Mouse (Mus musculus): ENCODE results near the gene Pias4. TPM values are rescaled to one million over a fixed set of nuclear protein-coding genes. Genes with fewer than 3 reads are reported as not detected.
A peak's percentile ranks its signal among the peaks of the same experiment; 100 is the strongest.

The Pias4 gene
- polyA plus RNA-seq, 1 experiment from 2014 or later = 48.3 TPM

DNA sequence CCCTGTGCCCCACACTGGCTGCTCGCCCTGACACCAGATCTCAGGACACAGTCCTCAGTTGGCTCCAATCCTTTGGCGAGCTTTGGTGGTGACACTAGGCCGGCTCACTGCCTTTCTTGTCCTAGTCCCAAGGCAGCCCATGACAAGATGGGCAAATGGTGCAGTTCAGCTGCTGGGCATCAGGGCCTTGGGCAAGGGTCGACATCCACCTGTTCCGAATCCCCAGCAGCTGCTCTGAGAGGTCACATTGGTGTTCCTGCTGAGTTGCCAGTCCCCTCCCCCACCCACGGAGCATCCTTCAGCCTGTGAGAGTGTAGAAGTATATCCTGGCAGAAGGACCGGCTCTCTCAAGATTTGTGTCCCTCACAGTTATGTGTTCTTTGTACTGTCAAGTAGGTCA is 47.1 kb downstream of the Pias4 start:
- Histone ChIP-seq H3K27me3 (ENCODE audit: control insufficient read depth, insufficient read depth, low read length) (no peaks in the 10 kb centered on the region), H3K9me3 (ENCODE audit: control insufficient read depth, low read length) (no peaks in the 10 kb centered on the region), H3K4me3 (replicated peaks; ENCODE audit: low read length) (no peak overlapping the region), H3K36me3 (replicated peaks; ENCODE audit: control insufficient read depth, insufficient read depth) (peaks cover 92% of the 10 kb centered on the region), H3K27ac (no peak overlapping the region), H3K4me1 (replicated peaks; ENCODE audit: control insufficient read depth, insufficient read depth, low read length) (no peaks in the 10 kb centered on the region), H3K4me2 (replicated peaks) (no peak overlapping the region), H3K9ac (no peak overlapping the region)
- ATAC-seq (ENCODE audit: low FRiP score) (no peak), DNase-seq (ENCODE audit: low spot score) (no peak)
- 85% methylated on average over 7 of the region's 7 CpGs for WGBS

DNA sequence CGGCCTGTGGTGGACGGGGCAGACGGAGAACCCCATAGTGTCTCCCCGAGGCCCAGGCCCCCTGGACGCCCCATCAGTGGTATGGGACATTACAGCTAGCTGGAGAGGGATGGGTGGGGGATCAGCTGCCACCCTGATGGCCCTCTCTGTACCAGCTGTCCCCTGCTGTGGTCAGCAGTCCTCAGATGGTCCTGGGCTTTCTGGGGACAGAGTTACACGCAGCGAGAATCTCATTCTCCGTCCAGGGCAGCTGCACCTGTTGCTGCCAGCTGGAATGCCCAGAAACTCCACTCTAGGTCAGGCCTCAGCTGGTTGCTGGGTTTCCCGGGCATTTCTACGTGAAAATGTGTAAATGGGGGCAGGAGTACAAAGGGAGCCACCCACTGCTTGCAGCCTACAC is 48.1 kb downstream of the Pias4 start:
- ATAC-seq (ENCODE audit: low FRiP score) = no peak
- 95% methylated on average over 10 of the region's 10 CpGs for WGBS

DNA sequence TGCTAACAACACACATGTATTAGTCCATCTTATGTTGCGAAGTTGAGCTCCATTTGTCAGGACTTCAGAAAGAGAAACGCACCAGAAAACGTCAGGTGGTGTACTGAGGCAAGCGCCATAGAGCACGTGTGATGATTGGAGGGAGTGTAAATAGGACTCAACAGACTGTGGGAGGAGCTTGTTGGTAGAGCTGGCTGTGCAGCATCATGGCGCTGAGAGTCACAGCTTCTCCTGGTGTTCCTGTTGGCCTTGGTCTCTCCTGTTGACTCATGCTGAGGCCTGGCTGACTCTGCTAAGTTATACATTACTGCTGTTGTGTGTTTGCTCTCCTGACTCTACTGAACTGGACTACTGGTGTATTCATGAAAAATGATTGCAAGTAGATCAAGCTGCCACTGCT is 54.8 kb downstream of the Pias4 start:
- peaks cover 95% of the 10 kb centered on the region for H3K36me3 ChIP-seq (replicated peaks; ENCODE audit: control insufficient read depth, insufficient read depth)
- 92% methylated on average over 6 of the region's 6 CpGs for WGBS
- ATAC-seq (ENCODE audit: low FRiP score) = no peak
- DNase-seq (ENCODE audit: low spot score) = no peak
- H3K9me3 ChIP-seq (ENCODE audit: control insufficient read depth, low read length) = no peaks in the 10 kb centered on the region
- no peaks in the 10 kb centered on the region for H3K27me3 ChIP-seq (ENCODE audit: control insufficient read depth, insufficient read depth, low read length)
- H3K4me3 ChIP-seq (replicated peaks; ENCODE audit: low read length) = no peak overlapping the region
- no peak overlapping the region for H3K27ac ChIP-seq
- no peak overlapping the region for H3K4me2 ChIP-seq (replicated peaks)
- no peak overlapping the region for H3K9ac ChIP-seq
- H3K4me1 ChIP-seq (replicated peaks; ENCODE audit: control insufficient read depth, insufficient read depth, low read length) = no peaks in the 10 kb centered on the region

More for the DNA sequence above, 48.1 kb downstream of the Pias4 start:
- Histone ChIP-seq H3K36me3 (replicated peaks; ENCODE audit: control insufficient read depth, insufficient read depth) (peaks cover 98% of the 10 kb centered on the region), H3K9ac (no peak overlapping the region), H3K9me3 (ENCODE audit: control insufficient read depth, low read length) (no peaks in the 10 kb centered on the region), H3K4me2 (replicated peaks) (no peak overlapping the region), H3K27me3 (ENCODE audit: control insufficient read depth, insufficient read depth, low read length) (no peaks in the 10 kb centered on the region), H3K4me1 (replicated peaks; ENCODE audit: control insufficient read depth, insufficient read depth, low read length) (no peaks in the 10 kb centered on the region), H3K27ac (no peak overlapping the region), H3K4me3 (replicated peaks; ENCODE audit: low read length) (no peak overlapping the region)
- DNase-seq (ENCODE audit: low spot score) = no peak

DNA sequence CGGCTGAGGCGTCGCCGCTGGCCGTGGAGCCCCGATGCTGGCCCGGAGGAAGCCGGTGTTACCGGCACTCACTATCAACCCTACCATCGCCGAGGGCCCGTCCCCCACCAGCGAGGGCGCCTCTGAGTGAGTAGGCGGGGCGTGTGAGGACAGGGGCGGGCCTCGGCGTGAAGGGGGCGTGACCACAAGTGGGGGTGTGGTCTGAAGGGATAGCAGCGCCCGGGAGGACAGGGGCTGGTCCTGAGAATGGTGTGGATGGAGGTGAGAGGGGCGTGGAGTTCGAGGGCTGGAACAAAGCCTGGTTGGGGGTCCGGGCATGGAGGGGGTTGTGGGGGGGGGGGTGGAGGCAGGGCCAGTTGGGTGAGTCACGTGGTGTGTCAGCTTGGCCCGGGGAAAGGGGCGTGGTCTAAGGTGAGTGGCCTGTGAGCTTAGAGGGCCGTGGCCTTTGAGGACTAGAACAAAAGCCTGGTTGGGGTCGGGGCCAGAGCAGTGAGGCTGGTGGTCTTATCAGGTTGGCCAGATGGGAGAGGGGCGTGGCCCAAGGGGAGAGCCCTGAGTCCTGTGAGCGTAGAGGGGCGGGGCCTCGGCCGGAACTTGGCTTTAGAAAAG is 61.5 kb downstream of the Pias4 start:
- ATAC-seq (ENCODE audit: low FRiP score) = peak; percentile 88
- WGBS = under 1% methylated on average over 35 of the region's 35 CpGs

DNA sequence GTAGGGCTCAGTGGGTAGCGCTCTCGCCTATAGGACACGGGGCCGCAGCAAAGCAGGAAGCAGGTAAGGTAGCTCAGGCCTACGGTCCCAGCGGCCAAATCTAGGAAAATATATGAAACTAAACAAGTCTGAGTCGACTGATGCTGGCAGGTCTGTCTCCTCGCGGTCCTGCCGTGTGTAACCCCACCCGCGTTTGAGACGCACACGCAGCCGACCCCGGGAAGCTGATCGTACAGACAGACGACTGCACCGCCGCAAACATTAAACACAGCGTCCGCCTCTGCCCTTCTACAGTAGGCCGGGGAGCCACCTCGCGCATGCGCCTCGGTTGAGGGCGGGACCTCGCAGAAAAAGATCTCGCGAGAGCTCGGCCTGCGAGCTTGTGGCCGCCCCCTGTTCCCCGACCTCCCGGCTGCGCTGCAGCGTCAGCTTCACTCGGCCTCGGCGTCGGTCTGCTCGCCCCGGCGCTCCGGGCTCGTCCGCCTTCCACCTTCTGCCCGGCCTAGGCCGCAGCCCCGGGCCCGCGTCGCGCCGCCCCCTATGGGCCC is 62.1 kb downstream of the Pias4 start, which contains the start of gene Map2k2:
Gene Map2k2 (plus strand): TSS at position 351 of the 548 bp plus-strand sequence.
- no peaks in the 10 kb centered on the region for H3K27me3 ChIP-seq (ENCODE audit: control insufficient read depth, insufficient read depth, low read length)
- WGBS = 0% methylated on average over 50 of the region's 56 CpGs
- H3K4me1 ChIP-seq (replicated peaks; ENCODE audit: control insufficient read depth, insufficient read depth, low read length) = peaks cover 20% of the 10 kb centered on the region
- peak within 1 kb of the TSS; percentile 99 for H3K27ac ChIP-seq
- DNase-seq (ENCODE audit: low spot score) (peak; percentile 98), ATAC-seq (ENCODE audit: low FRiP score) (peak; percentile 92)
- H3K9me3 ChIP-seq (ENCODE audit: control insufficient read depth, low read length) = no peaks in the 10 kb centered on the region
- H3K4me3 ChIP-seq (replicated peaks; ENCODE audit: low read length) = peak within 1 kb of the TSS; percentile 79
- peaks cover 26% of the 10 kb centered on the region for H3K36me3 ChIP-seq (replicated peaks; ENCODE audit: control insufficient read depth, insufficient read depth)
- H3K4me2 ChIP-seq (replicated peaks) = peak within 1 kb of the TSS; percentile 64
- peak within 1 kb of the TSS; percentile 97 for H3K9ac ChIP-seq

More for the DNA sequence above, 61.5 kb downstream of the Pias4 start:
- Histone ChIP-seq H3K9ac (peak overlapping the region; percentile 97), H3K27ac (peak overlapping the region; percentile 99), H3K4me3 (replicated peaks; ENCODE audit: low read length) (peak overlapping the region; percentile 79), H3K9me3 (ENCODE audit: control insufficient read depth, low read length) (no peaks in the 10 kb centered on the region), H3K36me3 (replicated peaks; ENCODE audit: control insufficient read depth, insufficient read depth) (peaks cover 32% of the 10 kb centered on the region), H3K27me3 (ENCODE audit: control insufficient read depth, insufficient read depth, low read length) (no peaks in the 10 kb centered on the region), H3K4me2 (replicated peaks) (peak overlapping the region; percentile 64), H3K4me1 (replicated peaks; ENCODE audit: control insufficient read depth, insufficient read depth, low read length) (peaks cover 20% of the 10 kb centered on the region)
- peak; percentile 74 for DNase-seq (ENCODE audit: low spot score)

Small RNA genes lying within 50 kb of the gene (microRNA-seq; reads per million reads assigned to microRNA genes)
- gene Mir5615-1 (not detected), gene Mir5615-2 (not detected)

Other genes with a start within 250 kb of the Pias4 start
- 12.9 and 13.8 TPM in 2 replicates for gene Lmnb2, start 249.7 kb downstream of the Pias4 start, polyA plus RNA-seq (2014; fragmentation: Nextera tagmentation; extraction: Ambion mirVana)
- gene Gadd45b, start 237.8 kb downstream of the Pias4 start, polyA plus RNA-seq (2014; fragmentation: Nextera tagmentation; extraction: Ambion mirVana) = 6.2 and 8.0 TPM in 2 replicates
- gene Gng7, start 153.0 kb downstream of the Pias4 start, polyA plus RNA-seq (2014; fragmentation: Nextera tagmentation; extraction: Ambion mirVana) = 17.7 and 20.9 TPM in 2 replicates
- gene Diras1, start 142.3 kb downstream of the Pias4 start, polyA plus RNA-seq (2014; fragmentation: Nextera tagmentation; extraction: Ambion mirVana) = 29.7 and 32.2 TPM in 2 replicates
- gene Slc39a3, start 130.5 kb downstream of the Pias4 start, polyA plus RNA-seq (2014; fragmentation: Nextera tagmentation; extraction: Ambion mirVana) = 33.7 and 33.8 TPM in 2 replicates
- 260 and 276 TPM in 2 replicates for gene Sgta, start 107.7 kb downstream of the Pias4 start, polyA plus RNA-seq (2014; fragmentation: Nextera tagmentation; extraction: Ambion mirVana)
- 35.9 and 37.2 TPM in 2 replicates for gene Thop1, start 97.9 kb downstream of the Pias4 start, polyA plus RNA-seq (2014; fragmentation: Nextera tagmentation; extraction: Ambion mirVana)
- 0.09 and 0.32 TPM in 2 replicates for gene Creb3l3, start 69.0 kb downstream of the Pias4 start, polyA plus RNA-seq (2014; fragmentation: Nextera tagmentation; extraction: Ambion mirVana)
- 222 and 230 TPM in 2 replicates for gene Map2k2, start 62.0 kb downstream of the Pias4 start, polyA plus RNA-seq (2014; fragmentation: Nextera tagmentation; extraction: Ambion mirVana)
- gene Zbtb7a, start 32.7 kb downstream of the Pias4 start, polyA plus RNA-seq (2014; fragmentation: Nextera tagmentation; extraction: Ambion mirVana) = 12.4 and 14.4 TPM in 2 replicates
- 413 and 447 TPM in 2 replicates for gene Eef2, start 8.7 kb upstream of the Pias4 start, polyA plus RNA-seq (2014; fragmentation: Nextera tagmentation; extraction: Ambion mirVana)
- 68.2 and 76.7 TPM in 2 replicates for gene Dapk3, start 15.1 kb upstream of the Pias4 start, polyA plus RNA-seq (2014; fragmentation: Nextera tagmentation; extraction: Ambion mirVana)
- gene 4930442H23Rik, start 15.9 kb upstream of the Pias4 start, polyA plus RNA-seq (2014; fragmentation: Nextera tagmentation; extraction: Ambion mirVana) = 0.33 TPM in 1 of 2 replicates, not detected in the other
- gene Nmrk2, start 34.1 kb upstream of the Pias4 start, polyA plus RNA-seq (2014; fragmentation: Nextera tagmentation; extraction: Ambion mirVana) = 0.14 TPM in 1 of 2 replicates, not detected in the other
- 80.2 and 83.1 TPM in 2 replicates for gene Atcay, start 62.9 kb upstream of the Pias4 start, polyA plus RNA-seq (2014; fragmentation: Nextera tagmentation; extraction: Ambion mirVana)
- 24.2 and 25.4 TPM in 2 replicates for gene Zfr2, start 65.2 kb upstream of the Pias4 start, polyA plus RNA-seq (2014; fragmentation: Nextera tagmentation; extraction: Ambion mirVana)
- 30.2 and 37.0 TPM in 2 replicates for gene Matk, start 85.0 kb upstream of the Pias4 start, polyA plus RNA-seq (2014; fragmentation: Nextera tagmentation; extraction: Ambion mirVana)
- 136 and 142 TPM in 2 replicates for gene Mrpl54, start 99.0 kb upstream of the Pias4 start, polyA plus RNA-seq (2014; fragmentation: Nextera tagmentation; extraction: Ambion mirVana)
- 26.4 and 31.5 TPM in 2 replicates for gene Apba3, start 99.0 kb upstream of the Pias4 start, polyA plus RNA-seq (2014; fragmentation: Nextera tagmentation; extraction: Ambion mirVana)
- gene Tjp3, start 123.7 kb upstream of the Pias4 start, polyA plus RNA-seq (2014; fragmentation: Nextera tagmentation; extraction: Ambion mirVana) = 3.9 and 6.0 TPM in 2 replicates
- 137 and 151 TPM in 2 replicates for gene Pip5k1c, start 125.0 kb upstream of the Pias4 start, polyA plus RNA-seq (2014; fragmentation: Nextera tagmentation; extraction: Ambion mirVana)
- gene Cactin, start 153.2 kb upstream of the Pias4 start, polyA plus RNA-seq (2014; fragmentation: Nextera tagmentation; extraction: Ambion mirVana) = 18.7 and 20.6 TPM in 2 replicates
- gene Tbxa2r, start 160.8 kb upstream of the Pias4 start, polyA plus RNA-seq (2014; fragmentation: Nextera tagmentation; extraction: Ambion mirVana) = 4.3 and 5.4 TPM in 2 replicates
- not detected in 2 replicates for gene Gipc3, start 175.3 kb upstream of the Pias4 start, polyA plus RNA-seq (2014; fragmentation: Nextera tagmentation; extraction: Ambion mirVana)
- gene Hmg20b, start 182.6 kb upstream of the Pias4 start, polyA plus RNA-seq (2014; fragmentation: Nextera tagmentation; extraction: Ambion mirVana) = 29.0 and 34.0 TPM in 2 replicates
- 7.8 and 10.0 TPM in 2 replicates for gene Mfsd12, start 189.6 kb upstream of the Pias4 start, polyA plus RNA-seq (2014; fragmentation: Nextera tagmentation; extraction: Ambion mirVana)
- gene 4930404N11Rik, start 197.9 kb upstream of the Pias4 start, polyA plus RNA-seq (2014; fragmentation: Nextera tagmentation; extraction: Ambion mirVana) = 0.30 and 0.59 TPM in 2 replicates
- 119 and 125 TPM in 2 replicates for gene Fzr1, start 210.6 kb upstream of the Pias4 start, polyA plus RNA-seq (2014; fragmentation: Nextera tagmentation; extraction: Ambion mirVana)
- gene Dohh, start 216.5 kb upstream of the Pias4 start, polyA plus RNA-seq (2014; fragmentation: Nextera tagmentation; extraction: Ambion mirVana) = 68.9 TPM in 2 replicates
- gene Gm48551, start 216.5 kb upstream of the Pias4 start, polyA plus RNA-seq (2014; fragmentation: Nextera tagmentation; extraction: Ambion mirVana) = 5.5 and 5.7 TPM in 2 replicates
- 1.9 and 2.2 TPM in 2 replicates for gene Gm48552, start 221.1 kb upstream of the Pias4 start, polyA plus RNA-seq (2014; fragmentation: Nextera tagmentation; extraction: Ambion mirVana)
- gene Smim24, start 225.1 kb upstream of the Pias4 start, polyA plus RNA-seq (2014; fragmentation: Nextera tagmentation; extraction: Ambion mirVana) = 0.84 and 1.3 TPM in 2 replicates